ENCODE assay signal across 17 mouse cellular contexts in genomic region chr12:16880077-16880476, GRCm38 (mm10).
"Had no signal": no experiment of that assay in that cellular context is flagged by ENCODE, and none has a peak within 500 bp of the region (broad histone marks: within the 10 kb centered on the region; RNA-seq: fewer than 3 reads in every experiment).

No protein-coding gene starts in this region.

- H3K4me3 ChIP-seq: liver, embryonic 15.5 days; lung, embryonic 15.5 days; midbrain, embryonic 13.5 days; midbrain, embryonic 15.5 days; neural tube, embryonic 12.5 days; stomach, embryonic 15.5 days had no signal

- H3K4me2 ChIP-seq: liver, embryonic 15.5 days; lung, embryonic 15.5 days; midbrain, embryonic 11.5 days; midbrain, embryonic 13.5 days; midbrain, embryonic 15.5 days; neural tube, embryonic 12.5 days; stomach, embryonic 15.5 days had no signal

- H3K27ac ChIP-seq: liver, embryonic 15.5 days; lung, embryonic 15.5 days; macrophage; midbrain, embryonic 13.5 days; midbrain, embryonic 15.5 days; neural tube, embryonic 12.5 days; stomach, embryonic 15.5 days; stomach, postnatal 0 days had no signal

- H3K9me3 ChIP-seq: liver, embryonic 15.5 days; lung, embryonic 15.5 days; midbrain, embryonic 13.5 days; midbrain, embryonic 15.5 days; neural tube, embryonic 12.5 days; stomach, embryonic 15.5 days had no signal

- ATAC-seq: lung, postnatal 0 days; midbrain, embryonic 13.5 days; midbrain, embryonic 15.5 days had no signal

- H3K4me1 ChIP-seq: midbrain, embryonic 15.5 days; neural tube, embryonic 12.5 days had no signal

- DNase-seq: lung, adult 2 months; lung, postnatal 14 days; lung, postnatal 36 days; right cerebral cortex, postnatal 14 days; thymus, adult 18-20 months; thymus, postnatal 14 days; thymus, postnatal 36 days had no signal

- H3K36me3 ChIP-seq: liver, embryonic 15.5 days; lung, embryonic 15.5 days; midbrain, embryonic 13.5 days; midbrain, embryonic 15.5 days; neural tube, embryonic 12.5 days; stomach, embryonic 15.5 days had no signal

- H3K27me3 ChIP-seq: liver, embryonic 15.5 days; lung, embryonic 15.5 days; midbrain, embryonic 13.5 days; midbrain, embryonic 15.5 days; neural tube, embryonic 12.5 days; stomach, embryonic 15.5 days had no signal

- H3K9ac ChIP-seq: liver, embryonic 15.5 days; lung, embryonic 15.5 days; midbrain, embryonic 13.5 days; midbrain, embryonic 15.5 days; neural tube, embryonic 12.5 days; stomach, embryonic 15.5 days had no signal
